Mouse (Mus musculus) neutrophil, adult 83 days (primary cell): ENCODE results near the gene Cd300ld5. TPM values are rescaled to one million over a fixed set of nuclear protein-coding genes. Genes with fewer than 3 reads are reported as not detected.

Source experiments
- total RNA-seq, 2 experiments: library from RNA; stranded (reverse); gene quantifications; one replicate each; pipeline ENCODE4 v1.2.4; 2023

Cd300ld5 gene
- total RNA-seq: 10 to 100 TPM in 1 of 2 experiments, 1 to 10 TPM in 1; 9.3 to 19.0 TPM

DNA sequence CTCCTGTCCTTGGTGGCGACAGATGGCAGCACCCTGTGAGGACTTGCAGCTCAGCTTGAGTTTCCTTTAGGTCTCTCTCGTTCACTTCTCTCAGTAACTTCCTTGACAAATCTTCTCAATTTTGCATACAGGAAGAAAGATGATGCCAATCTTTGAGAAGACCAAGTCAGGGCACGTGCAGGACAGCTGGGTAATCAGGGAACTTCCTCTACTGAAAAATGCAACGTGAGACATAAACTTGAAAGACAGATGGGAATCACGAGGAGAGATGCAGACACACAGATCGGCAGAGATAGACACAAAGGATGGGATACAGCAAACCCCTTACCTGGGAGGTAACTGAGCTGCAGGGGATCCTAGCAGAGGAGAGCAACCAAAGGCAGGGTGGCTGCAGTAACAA, at the start of gene Cd300ld5:
Cd300ld5 (minus strand) TSS at position 101 of the 400 bp plus-strand sequence.

DNA sequence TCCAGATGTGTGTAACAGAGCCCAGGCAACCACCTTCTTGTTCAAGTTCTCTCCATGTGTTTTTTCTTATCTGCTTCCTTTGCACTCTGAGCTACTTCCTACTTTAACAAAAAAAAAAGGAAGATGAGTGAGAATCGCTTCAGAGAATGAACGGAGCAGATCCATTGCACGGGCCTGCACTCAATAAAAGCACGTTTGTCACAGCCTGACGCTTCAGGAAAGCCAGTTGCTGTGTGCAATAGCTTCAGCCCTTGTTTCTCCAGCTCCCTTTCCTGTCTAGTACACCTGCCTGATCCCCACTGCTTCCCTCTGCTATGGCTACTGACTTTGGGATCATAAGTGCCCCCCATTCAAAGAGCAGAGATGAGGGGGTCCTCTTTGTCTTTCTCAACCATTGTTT, 24.5 kb upstream of the Cd300ld5 start, which contains the start of gene Cd300e:
Cd300e (minus strand) TSS at position 101 of the 400 bp plus-strand sequence.

DNA sequence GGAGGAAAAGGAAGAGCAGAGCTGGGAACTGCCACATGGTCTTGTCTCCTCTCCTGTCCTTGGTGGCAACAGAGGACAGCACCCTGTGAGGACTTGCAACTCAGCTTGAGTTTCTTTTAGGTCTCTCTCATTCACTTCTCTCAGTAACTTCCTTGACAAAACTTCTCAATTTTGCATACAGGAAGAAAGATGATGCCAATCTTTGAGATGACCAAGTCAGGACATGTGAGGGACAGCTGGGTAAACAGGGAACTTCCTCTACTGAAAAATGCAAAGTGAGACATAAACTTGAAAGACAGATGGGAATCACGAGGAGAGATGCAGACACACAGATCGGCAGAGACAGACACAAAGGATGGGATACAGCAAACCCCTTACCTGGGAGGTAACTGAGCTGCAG, 10.7 kb upstream of the Cd300ld5 start, which contains the start of gene Cd300ld3:
Cd300ld3 (minus strand) TSS at position 151 of the 400 bp plus-strand sequence.

DNA sequence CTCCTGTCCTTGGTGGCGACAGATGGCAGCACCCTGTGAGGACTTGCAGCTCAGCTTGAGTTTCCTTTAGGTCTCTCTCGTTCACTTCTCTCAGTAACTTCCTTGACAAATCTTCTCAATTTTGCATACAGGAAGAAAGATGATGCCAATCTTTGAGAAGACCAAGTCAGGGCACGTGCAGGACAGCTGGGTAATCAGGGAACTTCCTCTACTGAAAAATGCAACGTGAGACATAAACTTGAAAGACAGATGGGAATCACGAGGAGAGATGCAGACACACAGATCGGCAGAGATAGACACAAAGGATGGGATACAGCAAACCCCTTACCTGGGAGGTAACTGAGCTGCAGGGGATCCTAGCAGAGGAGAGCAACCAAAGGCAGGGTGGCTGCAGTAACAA, 10.7 kb downstream of the Cd300ld5 start, which contains the start of gene Cd300ld4:
Cd300ld4 (minus strand) TSS at position 101 of the 400 bp plus-strand sequence.

DNA sequence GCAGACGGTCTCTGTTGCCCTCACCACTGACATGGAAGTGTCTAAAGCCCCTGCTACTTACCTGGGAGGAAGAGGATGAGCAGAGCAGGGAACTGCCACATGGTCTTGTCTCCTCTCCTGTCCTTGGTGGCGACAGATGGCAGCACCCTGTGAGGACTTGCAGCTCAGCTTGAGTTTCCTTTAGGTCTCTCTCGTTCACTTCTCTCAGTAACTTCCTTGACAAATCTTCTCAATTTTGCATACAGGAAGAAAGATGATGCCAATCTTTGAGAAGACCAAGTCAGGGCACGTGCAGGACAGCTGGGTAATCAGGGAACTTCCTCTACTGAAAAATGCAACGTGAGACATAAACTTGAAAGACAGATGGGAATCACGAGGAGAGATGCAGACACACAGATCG, 21.5 kb downstream of the Cd300ld5 start, which contains the start of gene Cd300ld2:
Cd300ld2 (minus strand) TSS at position 101 of the 400 bp plus-strand sequence.

DNA sequence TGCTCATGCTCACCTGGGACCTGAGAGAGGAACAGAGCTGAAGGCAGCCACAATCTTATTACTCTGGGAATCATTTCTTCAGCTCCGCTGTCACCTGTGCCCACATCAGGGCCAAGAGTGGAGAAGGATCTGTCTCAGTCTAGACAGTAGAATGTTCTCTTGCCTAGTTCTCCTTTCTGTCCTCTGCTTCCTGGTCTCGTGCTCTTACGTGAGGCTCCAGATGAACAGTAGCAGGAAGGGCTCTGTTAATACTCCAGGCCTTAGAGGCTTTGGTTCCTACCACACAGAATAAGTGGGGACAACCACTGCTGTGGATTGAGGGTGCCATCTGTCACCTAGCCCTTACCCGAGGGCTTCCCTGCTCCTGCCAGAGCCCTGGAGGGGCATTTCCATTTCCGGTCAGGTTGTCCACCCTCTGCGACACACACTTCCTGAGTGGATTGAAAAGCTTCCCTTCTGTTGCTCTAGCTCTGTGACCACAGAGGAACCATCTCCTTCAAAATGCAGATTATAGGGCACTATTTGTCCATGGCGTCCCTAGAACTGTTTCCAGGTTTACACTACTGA, 36.0 kb downstream of the Cd300ld5 start, which contains the start of gene Cd300c2:
Cd300c2 (minus strand) TSS at position 407 of the 567 bp plus-strand sequence.

DNA sequence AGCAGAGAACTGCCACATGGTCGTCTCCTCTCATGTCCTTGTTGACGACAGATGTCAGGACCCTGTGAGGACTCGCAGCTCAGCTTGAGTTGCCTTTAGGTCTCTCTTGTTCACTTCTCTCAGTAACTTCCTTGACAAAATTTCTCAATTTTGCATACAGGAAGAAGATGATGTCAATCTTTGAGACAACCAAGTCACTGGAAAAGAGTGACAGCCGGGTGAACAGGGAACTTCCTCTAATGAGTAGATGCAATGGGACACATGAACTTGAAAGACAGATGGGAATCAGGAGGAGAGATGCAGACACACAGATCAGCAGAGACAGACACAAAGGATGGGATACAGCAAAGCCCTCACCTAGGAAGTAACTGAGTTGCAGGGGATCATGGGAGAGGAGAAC, 47.8 kb downstream of the Cd300ld5 start, which contains the start of gene Cd300ld:
Cd300ld (minus strand) TSS at position 130 of the 400 bp plus-strand sequence.

Other genes with a start within 250 kb of the Cd300ld5 start
- not detected for gene Btbd17, start 241.8 kb downstream of the Cd300ld5 start, total RNA-seq
- gene Gpr142, start 238.8 kb downstream of the Cd300ld5 start, total RNA-seq: not detected
- 1 to 10 TPM; 2.4 to 4.4 TPM for gene Gprc5c, start 186.6 kb downstream of the Cd300ld5 start, total RNA-seq
- gene Cd300a, start 147.7 kb downstream of the Cd300ld5 start, total RNA-seq: 10 to 100 TPM; 51.7 to 56.5 TPM
- 100 to 1,000 TPM; 126 to 137 TPM for gene Cd300lb, start 103.4 kb downstream of the Cd300ld5 start, total RNA-seq
- gene Cd300c, start 68.6 kb downstream of the Cd300ld5 start, total RNA-seq: under 1 TPM in 1 of 2 experiments, not detected in 1; 0.64 TPM
- gene Cd300ld, start 47.8 kb downstream of the Cd300ld5 start, total RNA-seq: 10 to 100 TPM; 70.2 to 85.4 TPM
- 10 to 100 TPM; 66.6 to 67.8 TPM for gene Cd300c2, start 35.9 kb downstream of the Cd300ld5 start, total RNA-seq
- not detected for gene Cd300ld2, start 21.6 kb downstream of the Cd300ld5 start, total RNA-seq
- not detected for gene Cd300ld4, start 10.8 kb downstream of the Cd300ld5 start, total RNA-seq
- 10 to 100 TPM in 1 of 2 experiments, 1 to 10 TPM in 1; 9.5 to 21.5 TPM for gene Cd300ld3, start 10.6 kb upstream of the Cd300ld5 start, total RNA-seq
- 1 to 10 TPM in 1 of 2 experiments, under 1 TPM in 1; 0.90 to 1.7 TPM for gene Cd300e, start 24.4 kb upstream of the Cd300ld5 start, total RNA-seq
- gene Rab37, start 53.7 kb upstream of the Cd300ld5 start, total RNA-seq: 10 to 100 TPM; 11.4 to 12.6 TPM
- gene Cd300lf, start 96.2 kb upstream of the Cd300ld5 start, total RNA-seq: 100 to 1,000 TPM; 160 to 201 TPM
- 100 to 1,000 TPM; 142 to 143 TPM for gene Slc9a3r1, start 125.6 kb upstream of the Cd300ld5 start, total RNA-seq
- 10 to 100 TPM; 30.4 to 33.7 TPM for gene Tmem104, start 149.7 kb upstream of the Cd300ld5 start, total RNA-seq
- gene Nat9, start 150.1 kb upstream of the Cd300ld5 start, total RNA-seq: 10 to 100 TPM; 16.8 to 22.0 TPM
- gene Grin2c, start 229.5 kb upstream of the Cd300ld5 start, total RNA-seq: not detected
- 1 to 10 TPM; 7.5 to 9.2 TPM for gene Fdxr, start 239.3 kb upstream of the Cd300ld5 start, total RNA-seq